Mouse (Mus musculus) CD4-positive helper T cell, adult 2 months (primary cell): ENCODE measurements around the gene Zfp213.

ENCODE experiments used
- DNase-seq: peaks from one replicate; pipeline ENCODE4 v3.0.0-alpha.2; 2012; ENCODE audit warnings: low read depth, missing footprints, low spot score

The Zfp213 gene

DNA sequence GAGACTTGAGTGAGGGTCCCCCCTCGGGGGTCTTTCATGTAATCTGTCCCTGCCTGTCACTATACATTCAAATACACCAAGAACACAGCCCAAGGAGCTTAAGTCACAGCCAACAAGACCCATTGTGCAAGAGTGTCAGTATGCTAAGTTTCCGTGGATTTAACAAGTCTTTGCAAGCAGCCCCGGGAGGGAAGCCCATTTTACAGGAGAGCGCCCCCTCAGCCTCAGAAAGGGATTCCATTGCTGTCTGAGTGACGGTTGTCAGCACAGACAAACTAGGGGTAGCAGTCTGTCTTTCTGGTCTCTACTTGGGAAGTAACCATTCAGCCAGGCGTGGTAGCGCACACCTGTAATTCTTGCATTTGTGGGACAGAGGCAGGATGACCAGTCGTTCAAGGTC, 10.1 kb upstream of the Zfp213 start:
- no peak for DNase-seq

- peak; percentile 33 for DNase-seq
These were observed 8.0 kb upstream of the Zfp213 start for GRCm38 (mm10) chr17:23572059-23572458.

DNA sequence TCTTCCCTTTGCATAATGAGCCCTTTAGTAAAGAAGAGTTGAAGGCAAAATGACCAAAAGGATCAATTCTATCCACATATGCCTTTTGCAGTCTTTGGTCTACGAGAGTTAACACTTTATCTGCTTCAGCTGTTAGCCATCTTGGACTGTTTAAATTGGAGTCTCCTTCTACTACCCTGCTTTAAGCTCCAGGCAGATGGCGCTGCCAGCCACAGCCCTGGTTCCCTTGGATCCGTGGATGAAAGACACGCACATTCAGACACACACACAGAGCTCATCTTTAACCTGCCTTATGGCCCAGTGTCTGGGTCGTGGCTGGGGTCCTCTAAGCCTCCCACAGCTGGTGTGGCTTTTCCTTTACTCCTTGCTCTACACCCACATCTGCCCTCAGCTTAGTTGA, 7.0 kb upstream of the Zfp213 start:
- DNase-seq, result no peak

DNA sequence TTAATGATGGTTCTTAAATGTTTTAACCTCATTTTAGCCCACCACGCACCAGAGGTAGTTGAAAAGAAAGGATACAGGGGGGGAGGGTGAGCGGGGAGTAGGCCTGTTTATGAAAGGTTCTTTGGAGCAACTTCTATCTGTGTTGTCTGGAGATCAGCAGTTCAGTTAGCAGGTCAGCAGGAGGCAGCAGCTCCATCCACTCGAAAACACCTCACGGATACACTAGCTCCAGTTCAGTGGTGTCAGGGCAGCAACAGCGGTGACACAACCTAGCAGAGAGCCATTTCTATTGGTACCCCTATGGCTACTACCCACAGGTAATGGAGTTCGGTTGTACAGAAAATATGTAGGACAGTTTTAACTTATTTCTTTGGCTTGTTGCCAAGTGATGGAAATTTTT, 6.0 kb upstream of the Zfp213 start:
- DNase-seq, result peak; percentile 77

GRCm38 (mm10) chr17:23568370-23568769, 4.3 kb upstream of the Zfp213 start:
- no peak for DNase-seq

GRCm38 (mm10) chr17:23566787-23567186, 2.7 kb upstream of the Zfp213 start:
- peak; percentile 48 for DNase-seq

DNA sequence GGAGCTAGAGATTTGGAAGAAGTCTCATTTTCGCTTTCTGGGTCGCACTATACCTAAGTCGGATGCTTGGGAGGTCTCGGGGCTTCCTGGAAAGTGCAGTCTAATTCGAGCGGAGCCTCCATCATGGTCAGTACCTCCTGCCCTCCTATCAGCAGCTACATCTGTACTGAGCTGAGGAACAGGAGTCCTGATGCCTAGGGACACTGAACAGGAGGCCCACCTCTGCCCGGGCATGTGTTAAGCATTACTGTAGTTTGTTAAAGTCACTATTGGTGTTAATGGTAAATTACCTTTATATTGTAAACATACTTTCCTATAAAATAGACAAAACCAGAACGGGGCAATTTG, 304 bp upstream of the Zfp213 start:
- DNase-seq, result no peak

- peak; percentile 47 for DNase-seq
These were observed 4.3 kb downstream of the Zfp213 start for GRCm38 (mm10) chr17:23559767-23560166.

- DNase-seq, result no peak
These were observed 8.7 kb downstream of the Zfp213 start for GRCm38 (mm10) chr17:23555243-23555916.

DNA sequence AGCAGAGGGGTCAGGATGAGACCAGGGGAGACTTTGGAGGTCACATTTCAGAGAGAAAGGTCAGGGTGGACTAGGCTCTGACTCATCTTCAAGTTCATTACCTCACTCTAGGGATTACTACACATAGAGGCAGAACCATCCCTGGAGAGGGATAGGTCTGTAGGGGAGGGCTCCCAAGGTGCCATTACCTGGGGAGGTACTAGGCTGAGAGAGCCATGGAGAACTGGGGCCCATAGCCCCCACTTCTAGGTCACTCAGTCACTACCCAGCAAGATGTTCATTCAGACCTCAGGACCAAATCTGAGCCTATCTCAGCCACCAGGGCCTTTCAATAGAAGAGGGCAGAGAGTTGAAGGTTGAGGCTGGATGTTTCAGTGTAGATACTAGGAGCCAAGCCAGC, 9.7 kb downstream of the Zfp213 start:
- no peak for DNase-seq

DNA sequence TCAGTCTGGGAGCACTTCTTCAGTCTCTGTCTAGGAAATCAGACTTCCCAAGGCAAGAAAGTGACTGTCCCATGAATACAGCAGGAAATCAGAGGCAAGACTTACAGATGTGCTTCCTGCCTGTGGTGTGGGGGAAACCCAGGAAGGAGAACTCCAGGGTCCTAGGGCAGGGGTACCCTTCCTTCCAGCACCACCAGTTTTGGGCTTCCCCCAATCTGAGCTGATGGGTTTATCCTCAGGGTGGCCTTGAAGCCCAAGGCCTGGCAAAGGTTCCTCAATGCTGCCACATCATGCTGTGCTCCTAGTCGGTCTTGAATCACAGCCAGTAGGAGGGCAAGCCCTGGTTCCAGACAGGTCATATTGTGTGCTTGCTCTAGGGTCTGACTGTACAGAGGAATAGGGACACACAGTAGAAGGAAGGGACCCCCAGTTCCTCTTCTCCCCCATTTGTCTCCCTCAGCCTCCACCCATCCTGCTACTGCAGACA, 10.4 kb downstream of the Zfp213 start:
- no peak for DNase-seq

DNA sequence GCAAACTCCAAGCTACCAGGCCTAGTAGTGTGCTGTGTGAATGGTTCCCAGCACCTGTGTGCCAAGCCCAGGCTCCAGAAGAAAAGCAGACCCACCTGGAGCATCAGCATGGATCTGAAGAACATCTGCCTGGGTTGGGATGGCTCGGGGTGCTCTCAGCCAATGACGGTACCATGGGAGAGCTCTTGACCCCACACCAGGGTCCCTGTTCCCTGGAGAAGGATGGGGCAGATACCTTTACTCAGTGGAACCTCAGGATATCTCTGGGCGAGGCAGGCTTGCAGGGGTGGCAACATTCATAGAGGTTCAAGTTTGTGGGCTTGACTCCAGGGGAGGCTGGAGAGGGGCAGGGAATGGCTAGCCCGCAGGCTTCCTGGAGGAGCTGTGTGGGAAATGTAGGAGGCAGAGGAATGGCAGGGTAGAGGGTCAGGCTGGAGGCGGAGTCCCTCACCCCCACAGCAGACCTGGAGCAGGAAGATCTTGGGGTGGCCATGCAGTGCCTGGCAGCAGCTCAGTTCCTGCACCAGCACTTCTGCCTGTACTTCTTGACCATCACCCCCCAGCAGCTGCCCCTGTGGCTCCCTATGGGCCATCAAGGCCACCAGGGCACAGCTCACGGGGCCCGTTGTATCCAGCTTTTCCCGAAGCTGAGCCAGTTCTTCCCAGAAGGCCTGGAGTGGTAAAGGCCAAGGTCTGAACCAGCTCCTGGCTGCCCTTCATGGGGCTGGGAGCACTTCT, 11.0 kb downstream of the Zfp213 start:
- DNase-seq, result no peak

DNA sequence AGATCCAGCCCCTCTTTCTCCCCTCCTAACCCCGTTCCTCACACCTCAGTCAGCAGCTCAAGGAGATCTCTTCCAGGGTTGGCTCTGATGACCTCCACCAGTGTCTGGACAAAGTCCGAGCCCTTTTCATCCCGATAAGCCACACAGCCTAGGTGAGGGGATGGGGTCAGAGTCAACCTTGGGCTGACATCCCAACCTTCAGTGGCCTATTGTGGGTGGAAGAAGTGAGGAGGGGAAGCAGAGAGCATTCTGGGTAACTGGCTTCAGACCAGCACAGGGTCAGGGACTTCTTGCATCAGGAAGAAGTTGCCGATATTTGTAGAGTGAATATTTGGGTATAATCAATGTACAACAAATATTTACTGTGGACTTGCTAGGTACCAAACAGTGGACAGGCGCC, 12.1 kb downstream of the Zfp213 start:
- DNase-seq, result no peak

DNA sequence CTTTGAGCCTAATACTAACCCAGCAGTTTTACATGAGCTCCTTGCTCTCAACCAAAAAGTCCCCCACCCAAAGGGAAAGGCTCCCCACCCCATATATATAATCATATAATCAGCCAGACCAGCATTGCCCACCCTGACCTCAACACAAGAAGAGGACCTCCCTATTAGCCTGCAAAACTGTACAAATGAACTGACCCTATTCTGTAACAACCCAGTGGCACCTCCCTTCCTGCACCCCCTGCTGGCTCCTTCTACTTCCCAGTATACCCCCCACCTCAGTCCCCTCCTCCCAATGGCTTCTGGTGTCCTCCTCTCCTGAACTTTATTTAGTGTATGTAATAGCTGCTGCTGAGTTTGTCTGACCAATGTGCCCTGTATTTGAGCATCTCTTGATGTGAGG, 12.6 kb downstream of the Zfp213 start:
- DNase-seq, result no peak

DNA sequence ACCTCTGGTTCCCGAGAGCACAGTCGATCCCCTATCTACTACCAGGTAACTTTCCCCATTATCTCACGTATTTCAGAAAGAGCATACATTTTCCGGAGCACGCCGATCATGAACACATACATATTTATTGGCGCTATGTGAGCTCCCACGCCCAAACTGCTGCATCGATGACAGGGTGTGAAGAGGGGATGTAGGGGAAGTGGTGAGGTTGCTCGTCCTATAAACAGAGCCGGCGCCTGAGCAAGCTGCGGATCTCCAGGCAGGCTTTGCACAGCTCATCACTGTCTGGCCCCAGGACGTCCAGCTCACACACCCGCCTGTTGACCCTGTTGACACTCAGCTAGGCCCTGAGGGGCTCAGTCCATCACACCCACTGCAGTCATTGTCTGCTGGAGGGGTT, 13.2 kb downstream of the Zfp213 start:
- DNase-seq, result peak; percentile 75

- DNase-seq, result peak; percentile 91
These were observed 13.7 kb downstream of the Zfp213 start for GRCm38 (mm10) chr17:23550188-23550791.

- DNase-seq, result no peak
These were observed 14.6 kb downstream of the Zfp213 start for GRCm38 (mm10) chr17:23549441-23549840.

- peak; percentile 82 for DNase-seq
These were observed 15.4 kb downstream of the Zfp213 start for GRCm38 (mm10) chr17:23548615-23549014.

DNA sequence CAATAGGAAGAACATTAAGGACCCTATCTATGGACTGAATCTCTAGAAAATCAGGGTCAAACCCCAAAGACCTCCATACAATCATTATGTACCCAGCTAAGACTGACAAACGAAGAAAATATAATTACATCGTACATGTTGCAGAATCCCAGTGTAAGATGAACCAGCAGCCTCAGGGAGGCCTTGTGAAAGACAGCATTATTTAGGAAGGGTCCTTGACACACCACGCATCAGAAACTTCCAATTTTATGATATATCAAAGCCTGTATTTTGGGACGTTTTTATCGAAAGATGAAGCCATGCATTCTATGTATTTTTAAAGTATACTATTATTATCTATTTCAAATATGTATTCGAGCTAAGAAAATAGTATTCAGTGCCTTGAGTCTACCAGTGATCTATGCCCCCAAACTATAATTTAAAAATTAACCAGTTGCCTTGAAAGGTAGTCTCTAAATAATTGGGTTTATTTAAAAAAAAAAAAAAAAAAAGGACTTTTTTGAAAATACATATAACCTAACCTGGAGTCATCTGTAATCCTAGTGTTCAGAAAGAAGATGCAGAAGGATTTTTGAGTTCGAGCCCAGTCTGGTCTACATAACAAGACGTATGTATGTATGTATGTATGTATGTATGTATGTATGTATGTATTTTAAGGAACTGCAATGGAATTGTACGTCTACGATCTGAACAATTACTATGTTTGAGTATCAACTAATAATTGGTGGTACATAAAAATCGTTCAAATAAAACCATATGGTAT, 16.2 kb downstream of the Zfp213 start:
- DNase-seq, result no peak

- DNase-seq, result peak; percentile 89
These were observed 17.1 kb downstream of the Zfp213 start for GRCm38 (mm10) chr17:23546702-23547505.

GRCm38 (mm10) chr17:23546333-23546701, 17.7 kb downstream of the Zfp213 start:
- DNase-seq, result peak; percentile 83
